Mouse (Mus musculus): ENCODE measurements around the gene Rhbdd1. TPM values are rescaled to one million over a fixed set of nuclear protein-coding genes. Genes with fewer than 3 reads are reported as not detected.

Rhbdd1 gene
- polyA plus RNA-seq, 1 experiment from 2014 or later: 4.6 TPM

GRCm38 (mm10) chr1:82459350-82459749 lies 143.1 kb downstream of the Rhbdd1 start:
- no peak overlapping the region for H3K4me2 ChIP-seq (ENCODE audit: low read length)
- no peaks in the 10 kb centered on the region for H3K27me3 ChIP-seq (replicated peaks; ENCODE audit: control insufficient read depth, insufficient read depth, low read length)
- H3K9ac ChIP-seq (replicated peaks; ENCODE audit: low read depth, low read length): no peak overlapping the region
- no peak for ATAC-seq
- no peaks in the 10 kb centered on the region for H3K4me1 ChIP-seq (replicated peaks; ENCODE audit: control insufficient read depth, insufficient read depth, low read length)
- H3K36me3 ChIP-seq (ENCODE audit: control insufficient read depth, insufficient read depth): no peaks in the 10 kb centered on the region
- H3K4me3 ChIP-seq (replicated peaks; ENCODE audit: low read length): no peak overlapping the region
- WGBS: 78% methylated on average over 4 of the region's 4 CpGs
- H3K27ac ChIP-seq (ENCODE audit: low read length): no peak overlapping the region
- no peaks in the 10 kb centered on the region for H3K9me3 ChIP-seq (ENCODE audit: control insufficient read depth, low read length)

GRCm38 (mm10) chr1:82459926-82460325 lies 143.7 kb downstream of the Rhbdd1 start:
- no peak overlapping the region for H3K27ac ChIP-seq (ENCODE audit: low read length)
- WGBS: 90% methylated on average over 2 of the region's 2 CpGs
- H3K4me2 ChIP-seq (ENCODE audit: low read length): no peak overlapping the region
- H3K9ac ChIP-seq (replicated peaks; ENCODE audit: low read depth, low read length): no peak overlapping the region
- H3K4me3 ChIP-seq (replicated peaks; ENCODE audit: low read length): no peak overlapping the region
- no peaks in the 10 kb centered on the region for H3K27me3 ChIP-seq (replicated peaks; ENCODE audit: control insufficient read depth, insufficient read depth, low read length)
- H3K4me1 ChIP-seq (replicated peaks; ENCODE audit: control insufficient read depth, insufficient read depth, low read length): no peaks in the 10 kb centered on the region
- ATAC-seq: no peak
- H3K9me3 ChIP-seq (ENCODE audit: control insufficient read depth, low read length): no peaks in the 10 kb centered on the region
- no peaks in the 10 kb centered on the region for H3K36me3 ChIP-seq (ENCODE audit: control insufficient read depth, insufficient read depth)

DNA sequence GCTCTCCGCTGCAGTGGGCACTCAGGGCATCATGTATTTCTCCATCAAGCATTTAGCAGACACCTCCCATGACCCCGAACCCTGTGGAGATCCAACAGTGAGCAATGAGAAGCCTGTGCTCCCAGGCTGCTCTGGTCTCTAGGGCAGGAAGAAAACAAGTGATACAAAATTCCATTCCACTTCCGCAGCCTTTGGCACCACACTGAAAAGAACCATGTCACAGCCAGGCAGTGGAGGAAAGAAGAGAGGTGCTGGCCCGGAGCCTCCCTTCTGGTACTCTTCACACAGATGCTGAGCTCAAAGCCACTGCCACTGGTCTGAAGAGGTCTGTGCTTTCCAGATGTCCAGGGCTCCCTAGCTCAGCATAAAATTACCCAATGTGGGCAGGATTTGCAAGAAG lies 144.8 kb downstream of the Rhbdd1 start:
- ATAC-seq: no peak
- Histone ChIP-seq H3K27ac (ENCODE audit: low read length) (no peak overlapping the region), H3K4me2 (ENCODE audit: low read length) (no peak overlapping the region), H3K27me3 (replicated peaks; ENCODE audit: control insufficient read depth, insufficient read depth, low read length) (no peaks in the 10 kb centered on the region), H3K9me3 (ENCODE audit: control insufficient read depth, low read length) (no peaks in the 10 kb centered on the region), H3K4me1 (replicated peaks; ENCODE audit: control insufficient read depth, insufficient read depth, low read length) (no peaks in the 10 kb centered on the region; the same call in 1 of the 2 replicates), H3K4me3 (replicated peaks; ENCODE audit: low read length) (no peak overlapping the region), H3K9ac (replicated peaks; ENCODE audit: low read depth, low read length) (no peak overlapping the region), H3K36me3 (ENCODE audit: control insufficient read depth, insufficient read depth) (no peaks in the 10 kb centered on the region)
- WGBS: 79% methylated on average over 4 of the region's 4 CpGs

DNA sequence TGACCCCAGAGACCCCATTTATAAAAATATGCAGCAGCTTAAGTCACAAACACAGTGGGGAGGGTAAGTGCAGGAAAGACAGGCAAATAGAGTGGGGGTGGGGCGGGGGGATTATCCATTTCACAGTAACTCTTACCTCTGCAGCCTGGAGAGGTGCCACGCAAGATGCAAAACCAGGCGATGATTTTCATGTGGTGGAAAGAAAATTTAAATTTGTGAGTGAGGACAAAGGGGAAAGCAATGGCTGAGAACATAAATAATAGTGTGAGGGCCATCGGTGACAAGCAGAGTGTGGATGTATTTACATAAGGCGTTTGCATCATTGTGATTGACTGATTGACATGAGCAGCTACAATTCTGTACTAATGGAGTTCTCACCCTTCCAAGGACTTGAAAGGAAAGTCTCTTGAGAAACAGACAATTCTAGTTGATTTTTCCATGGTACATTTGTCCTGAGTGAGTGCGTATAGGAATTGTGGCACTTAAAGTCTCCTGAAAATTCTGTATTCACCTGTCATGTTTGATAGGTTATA lies 149.1 kb downstream of the Rhbdd1 start:
- Histone ChIP-seq H3K36me3 (ENCODE audit: control insufficient read depth, insufficient read depth) (no peaks in the 10 kb centered on the region), H3K27me3 (replicated peaks; ENCODE audit: control insufficient read depth, insufficient read depth, low read length) (no peaks in the 10 kb centered on the region), H3K9ac (replicated peaks; ENCODE audit: low read depth, low read length) (no peak overlapping the region), H3K4me3 (replicated peaks; ENCODE audit: low read length) (no peak overlapping the region), H3K4me2 (ENCODE audit: low read length) (no peak overlapping the region), H3K27ac (ENCODE audit: low read length) (no peak overlapping the region; the same call in 1 of the 2 replicates), H3K4me1 (replicated peaks; ENCODE audit: control insufficient read depth, insufficient read depth, low read length) (no peaks in the 10 kb centered on the region; the same call in 1 of the 2 replicates), H3K9me3 (ENCODE audit: control insufficient read depth, low read length) (no peaks in the 10 kb centered on the region)
- WGBS: 40% methylated on average over 6 of the region's 6 CpGs
- peak; percentile 47; the same call in 1 of the 2 replicates for ATAC-seq

DNA sequence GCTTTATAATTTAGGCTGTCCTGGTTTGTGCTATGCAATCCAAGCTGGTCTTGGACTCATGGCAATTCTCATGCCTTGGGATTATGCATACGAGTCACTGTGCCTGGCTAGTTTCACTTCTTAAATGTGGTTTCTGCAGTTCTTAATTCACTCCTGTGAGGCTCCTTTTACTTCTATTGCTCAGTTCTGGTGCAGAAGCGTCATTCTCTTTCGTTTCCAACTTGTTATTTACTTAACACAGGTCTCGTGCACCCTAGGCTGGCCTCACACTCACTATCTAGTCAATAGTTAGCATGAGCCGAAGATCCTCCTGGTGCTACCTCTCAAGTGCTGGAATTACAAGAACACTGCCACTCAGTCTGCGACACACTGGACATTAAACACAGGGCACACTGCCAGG lies 152.6 kb downstream of the Rhbdd1 start:
- no peaks in the 10 kb centered on the region for H3K27me3 ChIP-seq (replicated peaks; ENCODE audit: control insufficient read depth, insufficient read depth, low read length)
- 78% methylated on average over 6 of the region's 6 CpGs for WGBS
- no peaks in the 10 kb centered on the region for H3K9me3 ChIP-seq (ENCODE audit: control insufficient read depth, low read length)

GRCm38 (mm10) chr1:82470516-82471225 lies 154.4 kb downstream of the Rhbdd1 start:
- ATAC-seq: no peak
- no peaks in the 10 kb centered on the region for H3K9me3 ChIP-seq (ENCODE audit: control insufficient read depth, low read length)

More for the DNA sequence above, 152.6 kb downstream of the Rhbdd1 start:
- H3K4me3 ChIP-seq (replicated peaks; ENCODE audit: low read length): no peak overlapping the region
- no peak overlapping the region for H3K9ac ChIP-seq (replicated peaks; ENCODE audit: low read depth, low read length)
- H3K36me3 ChIP-seq (ENCODE audit: control insufficient read depth, insufficient read depth): no peaks in the 10 kb centered on the region
- ATAC-seq: no peak
- H3K27ac ChIP-seq (ENCODE audit: low read length): no peak overlapping the region
- no peak overlapping the region for H3K4me2 ChIP-seq (ENCODE audit: low read length)
- H3K4me1 ChIP-seq (replicated peaks; ENCODE audit: control insufficient read depth, insufficient read depth, low read length): no peaks in the 10 kb centered on the region; the same call in 1 of the 2 replicates

GRCm38 (mm10) chr1:82473467-82473866 lies 157.2 kb downstream of the Rhbdd1 start:
- Histone ChIP-seq H3K36me3 (ENCODE audit: control insufficient read depth, insufficient read depth) (no peaks in the 10 kb centered on the region), H3K4me1 (replicated peaks; ENCODE audit: control insufficient read depth, insufficient read depth, low read length) (peaks cover 8% of the 10 kb centered on the region), H3K27ac (ENCODE audit: low read length) (no peak overlapping the region), H3K4me3 (replicated peaks; ENCODE audit: low read length) (no peak overlapping the region), H3K27me3 (replicated peaks; ENCODE audit: control insufficient read depth, insufficient read depth, low read length) (no peaks in the 10 kb centered on the region), H3K9me3 (ENCODE audit: control insufficient read depth, low read length) (no peaks in the 10 kb centered on the region), H3K9ac (replicated peaks; ENCODE audit: low read depth, low read length) (no peak overlapping the region), H3K4me2 (ENCODE audit: low read length) (no peak overlapping the region)
- no peak for ATAC-seq

More at GRCm38 (mm10) chr1:82470516-82471225, 154.4 kb downstream of the Rhbdd1 start:
- peaks cover 3% of the 10 kb centered on the region for H3K4me1 ChIP-seq (replicated peaks; ENCODE audit: control insufficient read depth, insufficient read depth, low read length)
- H3K9ac ChIP-seq (replicated peaks; ENCODE audit: low read depth, low read length): no peak overlapping the region
- no peaks in the 10 kb centered on the region for H3K27me3 ChIP-seq (replicated peaks; ENCODE audit: control insufficient read depth, insufficient read depth, low read length)
- no peak overlapping the region for H3K27ac ChIP-seq (ENCODE audit: low read length)
- H3K4me3 ChIP-seq (replicated peaks; ENCODE audit: low read length): no peak overlapping the region
- no peaks in the 10 kb centered on the region for H3K36me3 ChIP-seq (ENCODE audit: control insufficient read depth, insufficient read depth)
- 93% methylated on average over 10 of the region's 10 CpGs for WGBS
- H3K4me2 ChIP-seq (ENCODE audit: low read length): no peak overlapping the region

GRCm38 (mm10) chr1:82474461-82474961 lies 158.3 kb downstream of the Rhbdd1 start:
- WGBS: 12% methylated on average over 4 of the region's 4 CpGs
- peaks cover 8% of the 10 kb centered on the region for H3K4me1 ChIP-seq (replicated peaks; ENCODE audit: control insufficient read depth, insufficient read depth, low read length)
- H3K4me3 ChIP-seq (replicated peaks; ENCODE audit: low read length): no peak overlapping the region
- H3K36me3 ChIP-seq (ENCODE audit: control insufficient read depth, insufficient read depth): no peaks in the 10 kb centered on the region
- peak; percentile 47 for ATAC-seq
- no peaks in the 10 kb centered on the region for H3K9me3 ChIP-seq (ENCODE audit: control insufficient read depth, low read length)
- H3K4me2 ChIP-seq (ENCODE audit: low read length): no peak overlapping the region
- no peak overlapping the region for H3K9ac ChIP-seq (replicated peaks; ENCODE audit: low read depth, low read length)
- peak overlapping the region; percentile 22 for H3K27ac ChIP-seq (ENCODE audit: low read length)
- no peaks in the 10 kb centered on the region for H3K27me3 ChIP-seq (replicated peaks; ENCODE audit: control insufficient read depth, insufficient read depth, low read length)

- Histone ChIP-seq H3K9ac (replicated peaks; ENCODE audit: low read depth, low read length) (no peak overlapping the region), H3K36me3 (ENCODE audit: control insufficient read depth, insufficient read depth) (no peaks in the 10 kb centered on the region), H3K4me3 (replicated peaks; ENCODE audit: low read length) (no peak overlapping the region), H3K27me3 (replicated peaks; ENCODE audit: control insufficient read depth, insufficient read depth, low read length) (no peaks in the 10 kb centered on the region), H3K4me2 (ENCODE audit: low read length) (no peak overlapping the region), H3K4me1 (replicated peaks; ENCODE audit: control insufficient read depth, insufficient read depth, low read length) (peaks cover 8% of the 10 kb centered on the region), H3K9me3 (ENCODE audit: control insufficient read depth, low read length) (no peaks in the 10 kb centered on the region), H3K27ac (ENCODE audit: low read length) (no peak overlapping the region; the same call in 1 of the 2 replicates)
- 49% methylated on average over 5 of the region's 5 CpGs for WGBS
- ATAC-seq: peak; percentile 51
These were observed 159.0 kb downstream of the Rhbdd1 start for GRCm38 (mm10) chr1:82475254-82475653.

All from forebrain, embryonic 16.5 days (tissue).